Mouse (Mus musculus) heart, adult 8-10 months (tissue): ENCODE data around the gene Il11. TPM values are rescaled to one million over a fixed set of nuclear protein-coding genes. Genes with fewer than 3 reads are reported as not detected.
"Not testable (repeated sequence)": the region's sequence is repeated elsewhere in the genome, so short reads cannot be mapped to it uniquely, and the experiment has no call there.

Experiments used
- DNase-seq: peaks from one replicate; pipeline ENCODE4 v3.0.0; 2022; ENCODE audit warnings: low spot score
- total RNA-seq, 4 experiments: library from RNA; stranded (reverse); gene quantifications; 2 replicates each; pipeline ENCODE4 v1.2.4; 2022

Gene Il11
- under 1 TPM in 1 of 4 experiments, not detected in 3; 0.19 TPM for total RNA-seq

GRCm38 (mm10) chr7:4782759-4783158 is at the start of gene Il11, which contains the start of gene Tmem190:
TSS of gene Il11 (minus strand) at chr7:4782859.
TSS of gene Tmem190 (plus strand) at chr7:4782937.
- DNase-seq: no peak

- DNase-seq: no peak
These were observed 47.8 kb upstream of the Il11 start for GRCm38 (mm10) chr7:4830476-4830875.

- DNase-seq: no peak
These were observed 42.7 kb upstream of the Il11 start for GRCm38 (mm10) chr7:4825365-4825764.

GRCm38 (mm10) chr7:4822162-4822907 is 39.7 kb upstream of the Il11 start:
- DNase-seq: no peak

GRCm38 (mm10) chr7:4821690-4822089 is 39.0 kb upstream of the Il11 start:
- DNase-seq: no peak

GRCm38 (mm10) chr7:4820925-4821324 is 38.3 kb upstream of the Il11 start:
- DNase-seq: not testable (repeated sequence)

GRCm38 (mm10) chr7:4816559-4816958 is 33.9 kb upstream of the Il11 start:
- DNase-seq: no peak

- no peak for DNase-seq
These were observed 30.6 kb upstream of the Il11 start for GRCm38 (mm10) chr7:4813105-4813791.

- DNase-seq: peak; percentile 99
These were observed 29.8 kb upstream of the Il11 start, which contains the start of gene Ube2s for GRCm38 (mm10) chr7:4812303-4813104. TSS of gene Ube2s (minus strand) at chr7:4812590.

GRCm38 (mm10) chr7:4811842-4812302 is 29.2 kb upstream of the Il11 start:
- no peak for DNase-seq

- not testable (repeated sequence) for DNase-seq
These were observed 28.5 kb upstream of the Il11 start for GRCm38 (mm10) chr7:4811131-4811530.

- peak; percentile 41 for DNase-seq
These were observed 24.1 kb upstream of the Il11 start for GRCm38 (mm10) chr7:4806716-4807115.

GRCm38 (mm10) chr7:4802247-4802646 is 19.6 kb upstream of the Il11 start:
- DNase-seq: no peak

GRCm38 (mm10) chr7:4795767-4796433 is 13.2 kb upstream of the Il11 start:
- DNase-seq: peak; percentile 21

- DNase-seq: no peak
These were observed 12.0 kb upstream of the Il11 start for GRCm38 (mm10) chr7:4794631-4795168.

- DNase-seq: no peak
These were observed 11.0 kb upstream of the Il11 start for GRCm38 (mm10) chr7:4793674-4794073.

GRCm38 (mm10) chr7:4793248-4793647 is 10.6 kb upstream of the Il11 start:
- not testable (repeated sequence) for DNase-seq

GRCm38 (mm10) chr7:4792278-4793212 is 9.9 kb upstream of the Il11 start, which contains the start of gene Rpl28:
TSS of gene Rpl28 (plus strand) at chr7:4792874.
- peak; percentile 96 for DNase-seq

- no peak for DNase-seq
These were observed 6.8 kb upstream of the Il11 start, which contains the start of gene Tmem238 for GRCm38 (mm10) chr7:4789436-4789935. TSS of gene Tmem238 (minus strand) at chr7:4789656.
